Mouse (Mus musculus): Measurements from ENCODE around the gene Shd. TPM values are rescaled to one million over a fixed set of nuclear protein-coding genes. Genes with fewer than 3 reads are reported as not detected.

Shd gene
- total RNA-seq, 2 experiments from 2014 or later = 0.28 TPM; not detected in 1

Other genes with a start within 250 kb of the Shd start
- under 1 TPM in 1 of 2 experiments, not detected in 1; 0.19 TPM for gene Adgre4, start 220.5 kb upstream of the Shd start, total RNA-seq (2021)
- gene Zfp119a, start 91.5 kb upstream of the Shd start, total RNA-seq (2021) = 1 to 10 TPM; 2.7 to 3.2 TPM
- gene Zfp959, start 78.4 kb upstream of the Shd start, total RNA-seq (2021) = 1 to 10 TPM; 2.6 to 3.4 TPM
- gene Zfp119b, start 21.0 kb upstream of the Shd start, total RNA-seq (2021) = 1 to 10 TPM; 3.0 to 3.1 TPM
- under 1 TPM in 1 of 2 experiments, not detected in 1; 0.31 TPM for gene Ebi3, start 17.8 kb upstream of the Shd start, total RNA-seq (2021)
- gene Yju2, start 11.4 kb upstream of the Shd start, total RNA-seq (2021) = 1 to 10 TPM; 7.8 TPM
- not detected for gene Fsd1, start 16.0 kb downstream of the Shd start, total RNA-seq (2021)
- 1 to 10 TPM; 2.6 to 4.9 TPM for gene Stap2, start 35.1 kb downstream of the Shd start, total RNA-seq (2021)
- gene Mpnd, start 35.2 kb downstream of the Shd start, total RNA-seq (2021) = 10 to 100 TPM; 43.3 to 44.4 TPM
- gene Sh3gl1, start 66.2 kb downstream of the Shd start, total RNA-seq (2021) = 10 to 100 TPM; 10.8 to 12.4 TPM
- gene Chaf1a, start 70.0 kb downstream of the Shd start, total RNA-seq (2021) = 1 to 10 TPM in 1 of 2 experiments, under 1 TPM in 1; 0.79 to 1.3 TPM
- 10 to 100 TPM; 42.7 to 46.1 TPM for gene Ubxn6, start 104.6 kb downstream of the Shd start, total RNA-seq (2021)
- gene Hdgfl2, start 109.2 kb downstream of the Shd start, total RNA-seq (2021) = 10 to 100 TPM; 21.5 to 24.2 TPM
- gene Plin4, start 139.3 kb downstream of the Shd start, total RNA-seq (2021) = 100 to 1,000 TPM; 177 to 234 TPM
- gene Plin5, start 147.1 kb downstream of the Shd start, total RNA-seq (2021) = 10 to 100 TPM; 27.7 to 29.0 TPM
- 10 to 100 TPM; 13.4 to 24.9 TPM for gene Lrg1, start 151.5 kb downstream of the Shd start, total RNA-seq (2021)
- gene Sema6b, start 169.9 kb downstream of the Shd start, total RNA-seq (2021) = 1 to 10 TPM; 1.9 to 4.2 TPM
- gene Tnfaip8l1, start 192.0 kb downstream of the Shd start, total RNA-seq (2021) = under 1 TPM; 0.64 to 0.78 TPM
- 10 to 100 TPM; 20.3 to 21.7 TPM for gene Mydgf, start 213.5 kb downstream of the Shd start, total RNA-seq (2021)
- 10 to 100 TPM; 27.1 to 31.8 TPM for gene Dpp9, start 248.4 kb downstream of the Shd start, total RNA-seq (2021)

Measured in gastrocnemius, postnatal 25 days (tissue).